Mouse (Mus musculus) thymus, adult 2 months (tissue): ENCODE measurements at regions not wholly inside any gene's neighbourhood (a gene's known extent, or its start where the extent isn't known, plus 50 kb on each side); places are given as distances from the start of the nearest gene placed in this dataset.
A peak's percentile ranks its signal among the peaks of the same experiment; 100 is the strongest.

Experiments
- DNase-seq: peaks from one replicate; pipeline ENCODE4 v3.0.0; 2021
- H3K27ac ChIP-seq: fragments of 200-500 bp; 2 replicates; pipeline ENCODE4 v1.5.1; 2012; ENCODE audit warnings: low read length, control low read depth; ENCODE audit not compliant: control insufficient read depth, insufficient read depth
- H3K27me3 ChIP-seq: fragments of 200-500 bp; 2 replicates; pipeline ENCODE4 v1.6.1; 2012; ENCODE audit warnings: mild to moderate bottlenecking, low read length, moderate library complexity, mixed read lengths; ENCODE audit not compliant: control insufficient read depth, insufficient read depth
- H3K36me3 ChIP-seq: fragments of 200-500 bp; 2 replicates; pipeline ENCODE4 v1.6.1; 2012; ENCODE audit warnings: mild to moderate bottlenecking, low read length, moderate library complexity; ENCODE audit not compliant: control insufficient read depth, insufficient read depth
- H3K4me1 ChIP-seq: fragments of 200-500 bp; replicated peaks from 2 replicates; pipeline ENCODE4 v1.6.1; 2012; ENCODE audit warnings: low read length; ENCODE audit not compliant: control insufficient read depth, insufficient read depth
- H3K4me3 ChIP-seq: fragments of 200-500 bp; 2 replicates; pipeline ENCODE4 v1.5.1; 2012; ENCODE audit warnings: mild to moderate bottlenecking, low read length, control low read depth, moderate library complexity; ENCODE audit not compliant: control insufficient read depth, insufficient read depth
- CTCF ChIP-seq: fragments of 200-500 bp; IDR thresholded peaks from 2 replicates; pipeline ENCODE4 v1.5.1; 2012; ENCODE audit warnings: mild to moderate bottlenecking, control low read depth, low read length, moderate library complexity, borderline replicate concordance; ENCODE audit not compliant: control insufficient read depth, poor library complexity, insufficient read depth; ENCODE audit errors: extremely low read depth
- POLR2A ChIP-seq: fragments of 200-500 bp; IDR thresholded peaks from 2 replicates; pipeline ENCODE4 v1.6.1; 2012; ENCODE audit warnings: mild to moderate bottlenecking, low read length, control low read depth, moderate library complexity; ENCODE audit not compliant: control insufficient read depth, poor library complexity, insufficient read depth; ENCODE audit errors: extremely low read depth
- WGBS: fragments of 180-500 bp; shearing (Covaris S2); methylation state at CpG from one replicate; pipeline ENCODE4 v1.1.7; 2018; 5-methylcytosine and 5-hydroxymethylcytosine counted together

GRCm38 (mm10) chr8:117881414-117881973 lies 79.8 kb upstream of the Mphosph6 start:
- no peak for DNase-seq
- Histone ChIP-seq H3K27ac (no peak overlapping the region), H3K4me1 (no peaks in the 10 kb centered on the region), H3K36me3 (no peaks in the 10 kb centered on the region), H3K4me3 (no peak overlapping the region), H3K27me3 (no peaks in the 10 kb centered on the region)
- TF ChIP-seq POLR2A: no peak
- TF ChIP-seq CTCF: no peak
- WGBS: 93% methylated on average over 8 of the region's 8 CpGs

- Histone ChIP-seq H3K27ac (no peak overlapping the region), H3K27me3 (no peaks in the 10 kb centered on the region), H3K4me3 (no peak overlapping the region), H3K4me1 (no peaks in the 10 kb centered on the region), H3K36me3 (no peaks in the 10 kb centered on the region)
- 77% methylated on average over 13 of the region's 13 CpGs for WGBS
- no peak for DNase-seq
- no peak for TF ChIP-seq CTCF
- TF ChIP-seq POLR2A: no peak
Observed at GRCm38 (mm10) chr8:117880279-117880975, 78.7 kb upstream of the Mphosph6 start.

GRCm38 (mm10) chr8:117873611-117874010 lies 71.9 kb upstream of the Mphosph6 start:
- no peaks in the 10 kb centered on the region for H3K4me1 ChIP-seq
- WGBS: 85% methylated on average over 4 of the region's 4 CpGs
- no peaks in the 10 kb centered on the region for H3K36me3 ChIP-seq
- no peaks in the 10 kb centered on the region for H3K27me3 ChIP-seq
- H3K27ac ChIP-seq: no peak overlapping the region
- TF ChIP-seq POLR2A (no peak), CTCF (no peak)
- no peak for DNase-seq
- H3K4me3 ChIP-seq: no peak overlapping the region

DNA sequence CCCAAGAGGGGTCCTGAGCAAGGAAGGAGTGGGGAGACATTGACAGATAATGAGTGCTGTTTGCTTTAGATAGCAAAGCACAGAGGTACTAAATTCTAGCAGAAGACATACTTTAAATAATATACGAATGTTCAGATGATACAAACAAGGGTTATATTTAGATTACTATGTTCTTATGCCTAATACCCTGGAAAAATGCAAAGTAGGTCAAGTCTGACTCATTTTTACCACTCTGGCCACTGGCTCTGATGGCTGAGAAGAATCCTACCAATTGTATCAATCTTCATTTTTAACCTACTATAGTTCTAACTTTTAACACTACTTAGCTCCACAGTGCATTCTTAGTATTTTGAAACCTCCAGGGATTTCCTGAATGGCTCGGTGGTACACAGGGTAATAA lies 65.4 kb upstream of the Mphosph6 start:
- Histone ChIP-seq H3K4me1 (no peaks in the 10 kb centered on the region), H3K27ac (no peak overlapping the region), H3K27me3 (no peaks in the 10 kb centered on the region), H3K4me3 (no peak overlapping the region), H3K36me3 (no peaks in the 10 kb centered on the region)
- WGBS: 93% methylated on average over 2 of the region's 2 CpGs
- no peak for DNase-seq
- no peak for TF ChIP-seq CTCF
- no peak for TF ChIP-seq POLR2A

GRCm38 (mm10) chr8:117865014-117865413 lies 63.3 kb upstream of the Mphosph6 start:
- Histone ChIP-seq H3K27ac (no peak overlapping the region), H3K27me3 (no peaks in the 10 kb centered on the region), H3K4me1 (no peaks in the 10 kb centered on the region), H3K4me3 (no peak overlapping the region), H3K36me3 (no peaks in the 10 kb centered on the region)
- WGBS: 64% methylated on average over 6 of the region's 6 CpGs
- TF ChIP-seq CTCF: no peak
- no peak for TF ChIP-seq POLR2A
- no peak for DNase-seq

DNA sequence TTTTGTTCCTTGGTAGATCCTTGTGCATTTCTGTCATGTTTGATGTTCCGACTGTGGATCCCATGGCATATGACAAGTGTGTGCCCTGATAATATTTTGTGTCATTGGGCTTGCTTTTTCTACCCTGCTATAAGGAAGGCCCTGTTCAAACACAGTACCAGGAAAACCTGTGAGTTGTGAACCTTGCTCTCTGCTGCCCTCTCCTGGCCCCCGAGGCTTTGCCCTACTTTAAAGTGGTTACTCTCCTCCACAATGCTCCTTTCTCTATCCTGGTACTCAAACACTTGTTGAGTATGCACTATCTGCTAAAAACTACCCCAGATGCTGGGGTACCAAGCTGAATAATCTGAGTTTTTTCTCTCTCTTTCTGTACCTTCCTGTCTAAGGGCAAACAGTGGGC lies 62.1 kb upstream of the Mphosph6 start:
- WGBS: 41% methylated on average over 2 of the region's 2 CpGs
- Histone ChIP-seq H3K27ac (no peak overlapping the region), H3K4me1 (no peaks in the 10 kb centered on the region), H3K27me3 (no peaks in the 10 kb centered on the region), H3K4me3 (no peak overlapping the region), H3K36me3 (no peaks in the 10 kb centered on the region)
- DNase-seq: peak; percentile 34
- TF ChIP-seq CTCF: no peak
- TF ChIP-seq POLR2A: no peak

DNA sequence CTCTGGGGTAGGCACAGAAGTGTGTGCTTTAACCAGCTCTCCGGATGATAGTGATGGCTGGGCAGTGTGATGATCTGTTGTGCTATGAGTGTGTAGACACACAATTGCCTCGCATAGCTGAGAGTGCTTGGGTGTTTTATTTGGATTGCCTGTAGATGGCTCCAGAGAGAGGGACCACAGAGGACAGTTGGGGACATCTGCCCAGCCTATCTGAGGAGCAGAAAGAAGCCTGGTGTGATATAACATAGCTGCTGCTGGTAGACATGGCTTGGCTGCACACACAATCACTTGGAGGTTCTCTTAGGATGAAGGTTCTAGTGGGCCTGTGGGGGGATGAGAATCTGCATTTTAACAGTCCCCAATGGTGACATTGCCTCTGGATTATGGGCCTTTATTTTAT lies 60.6 kb upstream of the Mphosph6 start:
- no peak overlapping the region for H3K27ac ChIP-seq
- 66% methylated on average over 2 of the region's 2 CpGs for WGBS
- no peak for DNase-seq
- TF ChIP-seq POLR2A: no peak
- TF ChIP-seq CTCF: no peak
- H3K4me3 ChIP-seq: no peak overlapping the region
- H3K36me3 ChIP-seq: no peaks in the 10 kb centered on the region
- H3K27me3 ChIP-seq: no peaks in the 10 kb centered on the region
- H3K4me1 ChIP-seq: no peaks in the 10 kb centered on the region
